Mouse (Mus musculus) Muller cell, postnatal 12 days (primary cell): ENCODE results near the gene Psmd12.

ENCODE experiments used
- DNase-seq: peaks from one replicate; pipeline ENCODE4 v3.0.0-alpha.2; 2015; ENCODE audit errors: inconsistent ontology term

Psmd12 gene

GRCm38 (mm10) chr11:107510362-107511269 lies 31.3 kb downstream of the Psmd12 start:
- peak; percentile 20 for DNase-seq

- DNase-seq: peak; percentile 57
These were observed 32.7 kb downstream of the Psmd12 start for GRCm38 (mm10) chr11:107511954-107512353.

- DNase-seq: no peak
These were observed 33.8 kb downstream of the Psmd12 start for GRCm38 (mm10) chr11:107513047-107513446.

GRCm38 (mm10) chr11:107516387-107516786 lies 37.1 kb downstream of the Psmd12 start:
- DNase-seq: no peak

GRCm38 (mm10) chr11:107518645-107519429 lies 39.6 kb downstream of the Psmd12 start:
- DNase-seq: no peak

- DNase-seq: no peak
These were observed 41.9 kb downstream of the Psmd12 start for GRCm38 (mm10) chr11:107521153-107521552.

GRCm38 (mm10) chr11:107524966-107525365 lies 45.7 kb downstream of the Psmd12 start:
- DNase-seq: no peak

- peak; percentile 87 for DNase-seq
These were observed 48.3 kb downstream of the Psmd12 start for GRCm38 (mm10) chr11:107527632-107528031.

GRCm38 (mm10) chr11:107529320-107529719 lies 50.0 kb downstream of the Psmd12 start:
- DNase-seq: no peak

GRCm38 (mm10) chr11:107531445-107531844 lies 52.2 kb downstream of the Psmd12 start:
- no peak for DNase-seq

GRCm38 (mm10) chr11:107532271-107532670 lies 53.0 kb downstream of the Psmd12 start:
- DNase-seq: no peak

- no peak for DNase-seq
These were observed 59.7 kb downstream of the Psmd12 start for GRCm38 (mm10) chr11:107538994-107539393.

- no peak for DNase-seq
These were observed 61.1 kb downstream of the Psmd12 start for GRCm38 (mm10) chr11:107540339-107540738.

GRCm38 (mm10) chr11:107545747-107546476 lies 66.6 kb downstream of the Psmd12 start:
- peak; percentile 56 for DNase-seq

GRCm38 (mm10) chr11:107546667-107547301 lies 67.5 kb downstream of the Psmd12 start:
- DNase-seq: peak; percentile 50

GRCm38 (mm10) chr11:107547351-107548203 lies 68.3 kb downstream of the Psmd12 start, which contains the start of gene Helz:
Gene Helz (plus strand): TSS chr11:107547930.
- peak; percentile 88 for DNase-seq

GRCm38 (mm10) chr11:107548204-107548975 lies 69.1 kb downstream of the Psmd12 start:
- DNase-seq: peak; percentile 22
